Mouse (Mus musculus): ENCODE data around the gene Map3k21.

The Map3k21 gene

DNA sequence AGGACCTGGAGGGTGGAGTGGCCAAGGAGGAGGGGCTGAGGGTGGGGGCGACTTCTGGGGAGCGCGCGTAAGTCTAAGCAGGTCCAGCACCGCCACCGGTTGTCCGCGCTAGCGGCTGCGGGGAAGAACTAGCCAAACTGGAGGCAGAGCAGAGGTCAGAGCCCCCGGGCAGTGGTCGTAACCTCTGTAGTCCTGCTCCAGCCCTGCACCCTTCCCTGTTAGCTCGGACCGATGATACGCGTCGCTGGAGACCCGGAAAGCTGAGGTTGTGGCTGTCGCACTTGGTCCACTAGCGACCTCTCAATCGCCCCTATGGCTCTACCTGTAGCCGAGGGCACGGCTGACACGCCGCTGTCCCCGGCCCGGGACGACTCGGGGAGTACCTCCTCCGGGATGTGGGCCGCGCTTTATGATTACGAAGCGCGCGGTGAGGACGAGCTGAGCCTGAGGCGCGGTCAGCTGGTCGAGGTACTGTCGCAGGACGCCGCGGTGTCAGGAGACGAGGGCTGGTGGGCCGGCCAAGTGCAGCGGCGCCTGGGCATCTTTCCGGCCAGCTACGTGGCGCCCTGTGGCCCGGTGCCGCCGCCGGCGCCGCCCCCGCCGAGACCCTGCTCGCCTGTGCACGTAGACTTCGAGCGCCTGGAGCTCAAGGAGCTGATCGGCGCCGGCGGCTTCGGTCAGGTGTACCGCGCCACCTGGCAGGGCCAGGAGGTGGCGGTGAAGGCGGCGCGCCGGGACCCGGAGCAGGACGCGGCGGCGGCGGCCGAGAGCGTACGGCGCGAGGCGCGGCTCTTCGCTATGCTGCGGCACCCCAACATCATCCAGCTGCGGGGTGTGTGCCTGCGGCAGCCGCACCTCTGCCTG lies at the start of gene Map3k21:
Gene Map3k21 (plus strand): TSS at position 86 of the 864 bp plus-strand sequence.
- peak; percentile 62 to 67 for DNase-seq

DNA sequence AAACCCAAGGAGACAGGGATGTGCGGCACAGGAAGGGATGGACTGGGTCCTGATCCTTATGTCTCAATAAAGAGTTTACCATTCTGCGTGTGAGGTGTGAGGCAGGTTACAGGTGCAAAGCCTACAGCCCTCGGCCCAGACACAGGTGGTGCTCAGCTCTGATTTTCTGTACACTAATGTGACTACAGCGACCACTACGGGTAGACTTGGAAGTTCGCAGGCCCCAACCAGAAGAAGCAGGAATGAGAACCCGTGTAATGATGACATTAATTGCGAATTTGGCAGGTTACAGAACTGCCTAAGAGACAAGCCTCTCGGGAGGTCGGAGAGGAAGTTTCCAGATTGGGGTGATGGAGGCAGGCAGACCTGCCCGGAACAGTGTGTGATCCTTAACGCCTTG lies 44.1 kb upstream of the Map3k21 start:
- DNase-seq: peak; percentile 32 to 34

DNA sequence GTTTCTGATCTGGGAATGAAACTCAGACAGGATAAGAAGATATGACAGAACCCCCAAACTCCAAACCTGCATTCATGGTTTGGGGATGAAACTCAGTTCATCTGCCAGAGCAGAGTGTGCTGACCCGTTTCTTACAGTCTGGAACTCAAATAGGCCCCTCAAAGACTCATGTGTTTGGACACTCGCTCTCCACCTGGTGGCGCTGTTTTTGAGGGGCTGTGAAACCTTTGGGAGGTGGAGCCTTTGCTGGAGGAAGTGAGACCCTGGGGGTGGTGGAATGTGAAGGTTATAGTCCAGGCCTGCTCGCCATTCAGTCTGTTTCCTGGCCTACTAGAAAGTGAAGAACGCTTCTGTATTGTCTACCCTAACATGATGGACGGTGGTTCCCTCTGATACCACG lies 41.7 kb upstream of the Map3k21 start:
- DNase-seq: peak; percentile 23 to 38

DNA sequence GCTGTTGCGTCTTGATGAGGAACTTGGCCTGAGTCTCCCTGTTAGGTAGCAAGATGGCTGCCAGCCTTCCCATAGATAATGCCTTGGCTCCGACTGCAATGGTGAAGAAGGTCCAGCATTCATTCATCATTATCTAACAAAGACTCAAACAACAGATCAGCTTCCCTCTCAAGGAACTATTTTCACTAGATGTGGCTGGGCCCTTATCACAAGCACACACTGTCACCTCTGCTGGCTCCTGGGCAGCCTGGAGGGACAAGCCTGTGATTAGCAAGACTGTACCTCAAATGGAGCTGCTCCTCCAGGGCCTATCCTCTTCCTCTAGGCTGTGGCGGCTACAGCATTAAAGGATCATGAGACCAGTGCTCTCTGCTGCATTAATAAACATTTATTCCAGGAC lies 40.5 kb upstream of the Map3k21 start:
- no peak for DNase-seq

DNA sequence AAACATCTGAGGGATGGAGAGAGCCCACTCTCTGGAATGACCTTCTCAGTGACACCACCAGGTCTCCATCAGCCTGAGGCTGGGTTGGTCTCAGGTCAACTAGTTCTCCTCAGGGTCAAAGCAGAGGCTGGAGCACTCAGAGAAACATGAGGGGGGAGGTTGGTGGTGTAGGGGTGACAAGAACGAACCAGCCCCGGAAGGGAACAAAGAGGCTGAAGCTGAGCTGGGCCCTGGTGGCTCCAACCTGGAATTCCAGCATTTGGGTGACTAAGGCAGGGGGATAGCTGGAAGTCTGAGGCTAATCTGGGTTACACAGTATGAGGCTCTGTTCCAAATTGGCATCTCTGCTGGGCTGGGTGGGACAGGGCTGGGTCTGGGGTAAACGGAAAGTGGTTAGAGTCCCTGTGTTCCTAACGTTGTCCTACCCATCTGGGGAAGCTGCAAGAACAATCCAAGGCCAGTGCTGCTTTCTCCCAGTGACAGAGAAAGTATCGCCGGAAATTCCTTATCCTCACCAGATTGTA lies 40.0 kb upstream of the Map3k21 start:
- no peak for DNase-seq

DNA sequence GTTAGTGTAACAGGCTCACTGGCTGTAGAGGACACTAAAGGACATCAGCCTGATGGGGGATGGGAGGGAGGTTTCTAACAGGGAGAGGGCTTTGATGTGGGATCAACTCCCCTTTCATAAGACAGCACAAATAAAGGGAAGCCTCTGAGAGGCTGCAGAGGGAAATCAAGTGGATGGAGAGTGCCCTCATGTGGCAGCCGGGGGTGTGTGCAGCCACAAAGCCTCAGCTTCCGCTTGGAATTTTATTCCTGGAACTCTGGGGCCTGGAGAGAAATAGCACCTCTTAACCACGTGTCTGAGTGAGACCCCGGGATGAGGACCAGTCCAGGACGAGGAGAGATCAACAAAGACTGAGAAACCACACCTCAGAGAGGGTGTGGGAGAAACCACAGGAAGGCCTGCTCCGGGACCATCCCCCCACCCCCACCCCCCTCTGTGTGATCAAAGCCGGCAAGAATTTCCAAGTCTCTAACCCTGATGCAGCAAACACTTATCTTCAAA lies 39.4 kb upstream of the Map3k21 start:
- peak; percentile 85 to 87 for DNase-seq

DNA sequence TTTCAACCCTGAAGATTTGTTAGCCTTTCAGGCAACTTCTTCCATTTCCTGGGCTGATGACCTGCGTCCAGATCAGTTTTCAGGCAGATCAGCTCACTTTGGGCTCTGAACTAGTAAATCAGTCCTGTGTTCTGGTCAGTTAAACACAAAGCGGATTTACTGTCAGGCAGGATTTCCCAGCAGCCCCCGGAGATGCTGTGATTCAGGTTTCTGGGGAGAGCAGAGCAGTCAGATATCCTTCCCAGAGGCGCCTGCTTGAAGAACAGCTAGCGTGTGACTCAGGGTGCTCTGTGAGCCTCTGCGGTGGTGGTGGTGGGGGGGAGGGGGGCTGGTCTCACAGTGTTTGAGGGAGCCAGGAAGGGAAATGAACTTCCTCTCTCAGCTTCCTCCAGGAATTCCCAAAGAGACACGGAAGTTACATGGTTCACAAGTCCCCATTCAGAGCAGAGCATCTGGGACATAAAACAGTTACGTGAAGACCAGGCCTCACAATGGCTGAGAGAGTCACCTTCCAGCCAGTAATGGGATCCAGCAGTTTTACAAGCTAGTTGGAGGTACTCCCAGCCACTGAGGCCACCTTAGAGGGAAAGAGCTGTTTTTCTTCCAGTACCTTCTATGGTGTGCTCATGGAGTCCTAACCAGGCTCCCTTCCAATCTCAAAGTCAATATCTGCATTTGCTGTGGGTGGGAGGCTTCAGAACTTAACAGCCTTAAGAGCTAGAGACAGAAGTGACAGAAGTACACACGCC lies 37.6 kb upstream of the Map3k21 start:
- no peak for DNase-seq

DNA sequence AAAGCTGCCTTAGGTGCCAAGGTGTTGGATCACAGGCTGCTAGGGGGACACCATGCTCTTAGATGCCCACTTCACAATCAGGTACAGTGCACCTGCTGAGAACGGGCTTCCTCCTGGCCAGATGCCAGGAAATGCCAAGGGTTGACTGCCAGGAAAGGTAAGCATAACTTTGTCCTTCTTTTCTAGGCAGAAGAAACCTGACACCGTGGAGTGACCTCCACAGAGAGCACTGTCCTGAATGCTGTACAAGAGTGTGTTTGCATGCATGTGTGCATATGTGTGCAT lies 37.1 kb upstream of the Map3k21 start:
- no peak for DNase-seq

DNA sequence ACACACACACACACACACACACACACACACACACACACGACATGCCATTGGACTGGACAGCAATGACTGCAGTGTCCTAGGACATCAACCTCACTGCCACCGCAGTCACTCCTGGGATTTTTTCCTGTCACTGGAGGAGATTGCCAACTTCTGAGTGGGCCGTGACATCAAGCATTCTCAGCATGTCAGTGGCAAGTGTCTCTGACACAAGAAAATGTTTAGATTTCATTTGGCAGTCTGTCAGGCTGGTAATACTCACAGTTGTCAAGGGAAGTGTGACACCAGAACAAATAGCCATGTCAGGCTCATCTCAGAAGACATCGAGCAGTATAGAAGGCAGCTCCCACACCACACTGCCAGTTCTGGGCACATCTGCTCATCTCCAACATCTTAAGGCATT lies 29.8 kb upstream of the Map3k21 start:
- DNase-seq: no peak

DNA sequence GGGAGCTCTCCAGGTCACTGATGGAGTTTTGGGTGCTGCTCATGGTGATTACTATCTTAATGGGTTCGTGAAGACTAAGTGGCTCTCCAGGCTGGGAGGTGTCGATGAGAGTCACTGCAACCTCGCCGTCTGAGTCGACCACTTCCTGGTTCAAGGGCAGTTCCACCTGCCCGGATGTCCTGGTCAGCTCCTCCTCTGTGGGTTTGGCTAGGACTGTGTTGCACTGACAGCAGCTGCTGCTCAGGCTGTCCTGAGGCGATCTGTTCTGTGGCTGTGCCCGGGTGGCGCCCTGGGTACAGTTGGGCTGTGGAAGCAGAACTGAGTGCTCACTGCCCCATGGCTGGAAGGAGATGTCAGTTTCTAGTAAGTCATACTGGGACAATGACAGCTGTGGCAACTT lies 22.7 kb upstream of the Map3k21 start:
- DNase-seq: no peak

DNA sequence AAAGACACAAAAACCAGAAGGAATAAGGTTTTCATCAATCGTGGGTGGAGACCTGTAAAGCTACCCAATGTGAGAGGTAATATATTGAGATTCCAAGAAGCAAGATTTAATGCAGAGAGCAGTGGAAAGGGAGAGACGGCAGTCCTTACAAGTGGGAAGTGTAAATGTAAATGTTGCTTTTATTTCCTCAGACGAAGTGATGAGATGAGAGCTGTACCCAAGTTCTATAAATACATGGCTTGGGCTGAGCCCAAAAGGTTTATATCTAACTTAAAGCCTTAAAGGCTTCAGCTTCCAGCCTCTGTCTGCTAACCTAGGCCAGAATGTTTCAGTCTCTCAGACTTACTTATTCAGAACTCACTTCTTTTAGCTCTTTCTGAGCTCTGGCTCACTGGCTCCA lies 20.3 kb upstream of the Map3k21 start:
- DNase-seq: no peak

DNA sequence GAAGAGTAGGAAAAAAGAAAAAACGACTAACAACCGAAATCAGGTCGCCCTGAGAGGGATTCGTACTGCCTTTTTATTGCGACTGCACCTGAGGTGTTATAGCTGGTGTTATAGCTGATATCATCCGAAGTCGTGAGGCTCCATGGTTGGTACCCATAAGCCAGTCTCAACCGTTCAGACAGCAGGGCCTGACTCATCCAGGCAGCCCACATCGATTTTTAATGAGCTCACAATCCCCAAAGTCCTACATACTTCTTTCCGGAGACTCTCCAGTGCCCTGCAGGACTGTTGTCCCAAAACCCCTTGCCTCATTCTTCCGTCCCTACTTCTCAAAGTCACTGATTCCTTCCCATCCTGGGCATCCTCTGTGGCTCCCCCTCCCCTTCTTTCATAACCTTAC lies 12.9 kb upstream of the Map3k21 start:
- no peak for DNase-seq

DNA sequence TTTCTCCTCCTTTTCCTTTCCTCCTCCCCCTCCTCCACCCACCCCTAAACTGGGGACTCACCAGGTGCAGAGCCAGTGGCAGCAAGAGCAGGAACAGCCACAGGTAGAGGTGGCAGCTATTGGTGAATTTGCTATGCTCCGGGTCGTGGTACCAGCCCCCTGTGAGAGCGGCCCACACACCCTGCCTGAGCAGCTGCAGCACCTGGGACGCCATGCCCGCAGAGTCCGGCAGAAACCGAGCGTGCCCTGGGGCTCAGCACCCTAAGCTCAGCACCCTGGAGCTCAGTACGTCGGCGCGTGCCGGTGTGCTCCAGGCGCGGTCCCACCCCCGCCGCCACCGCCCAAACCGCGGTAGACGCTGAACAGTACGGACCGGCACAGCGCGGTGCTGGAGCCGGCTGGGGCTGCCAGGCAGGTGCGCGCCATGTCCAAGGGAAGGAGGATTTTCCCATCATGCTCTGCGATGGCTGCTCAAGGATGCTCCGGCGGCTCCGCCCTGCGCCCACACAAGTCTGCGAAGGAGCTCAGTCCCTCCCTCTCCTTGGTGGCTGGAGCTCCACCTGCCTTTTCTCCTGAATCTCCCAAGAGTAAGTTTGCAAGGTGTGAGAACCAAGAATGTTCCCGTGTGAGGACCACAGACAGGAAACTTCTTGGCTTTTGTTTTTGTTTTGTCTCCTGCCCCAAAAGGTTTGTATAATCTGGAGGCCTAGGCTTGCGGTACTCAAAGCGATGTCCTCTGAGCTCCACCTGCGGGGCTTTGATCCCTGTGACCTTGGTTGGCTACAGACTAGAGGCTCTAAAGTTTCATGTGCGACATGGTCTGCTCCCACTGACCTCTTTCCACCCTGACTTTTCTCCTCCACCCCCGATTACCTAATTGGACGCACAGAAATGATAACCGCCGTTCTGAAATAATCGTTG lies 12.1 kb upstream of the Map3k21 start, which contains the start of gene Pcnx2:
Gene Pcnx2 (minus strand): TSS at position 450 of the 921 bp plus-strand sequence.
- DNase-seq: peak; percentile 89 to 92

DNA sequence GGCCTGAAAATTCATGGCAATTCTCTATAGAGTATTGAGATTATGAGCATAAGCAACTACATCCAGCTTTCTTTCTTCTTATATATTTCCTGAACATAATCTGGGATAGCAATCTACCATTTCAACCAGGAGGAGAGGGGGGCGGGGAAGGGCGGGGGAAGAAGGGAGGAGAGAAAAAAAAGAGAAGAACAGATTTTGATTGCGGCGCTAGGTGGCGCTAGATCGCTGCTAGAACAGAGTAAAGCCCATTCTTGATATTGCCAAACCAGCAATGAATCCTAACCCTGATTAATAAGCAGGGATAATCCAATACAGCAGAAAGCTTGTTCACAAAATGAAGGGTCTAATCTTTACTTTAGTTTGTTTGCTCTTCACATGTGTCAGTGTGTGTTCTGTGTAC lies 11.4 kb upstream of the Map3k21 start:
- DNase-seq: peak; percentile 89 to 90

DNA sequence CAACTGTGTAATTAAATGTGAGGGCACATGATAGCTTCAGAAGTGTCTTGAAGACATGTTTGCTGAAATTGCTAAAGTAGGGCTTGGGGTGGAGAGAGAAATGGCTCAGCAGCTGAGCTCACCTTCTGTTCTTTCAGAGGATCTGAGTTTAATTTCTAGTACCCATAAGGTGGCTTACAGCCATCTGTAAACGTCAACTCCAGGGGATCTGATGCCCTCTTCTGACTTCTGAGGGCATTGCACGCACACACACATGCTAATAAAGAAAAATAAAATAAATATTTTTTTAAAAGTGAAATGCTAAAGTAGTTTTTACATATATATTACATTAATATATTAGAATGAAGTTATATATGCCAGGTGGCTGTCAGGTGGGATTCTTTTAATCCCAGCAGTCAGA lies 9.1 kb upstream of the Map3k21 start:
- DNase-seq: no peak

DNA sequence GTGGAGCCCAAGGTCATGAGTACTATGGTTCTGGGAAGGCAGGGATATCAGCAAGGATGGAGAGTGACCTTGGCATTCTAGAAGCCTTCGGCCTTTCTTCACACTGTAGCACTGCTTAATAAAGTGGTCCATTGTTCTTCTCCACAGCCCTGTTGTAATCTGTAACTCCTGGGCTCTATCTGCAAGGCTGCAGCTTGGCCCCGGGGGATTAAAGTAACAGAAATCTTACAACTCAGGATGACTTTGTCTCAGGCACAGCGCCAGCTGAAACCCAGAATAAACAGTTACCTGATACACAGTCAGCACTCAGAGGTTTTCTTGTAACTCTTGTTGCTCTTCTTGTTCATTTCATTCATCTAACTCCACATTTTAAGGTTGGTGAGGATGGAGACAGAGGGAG lies 7.7 kb upstream of the Map3k21 start:
- no peak for DNase-seq

DNA sequence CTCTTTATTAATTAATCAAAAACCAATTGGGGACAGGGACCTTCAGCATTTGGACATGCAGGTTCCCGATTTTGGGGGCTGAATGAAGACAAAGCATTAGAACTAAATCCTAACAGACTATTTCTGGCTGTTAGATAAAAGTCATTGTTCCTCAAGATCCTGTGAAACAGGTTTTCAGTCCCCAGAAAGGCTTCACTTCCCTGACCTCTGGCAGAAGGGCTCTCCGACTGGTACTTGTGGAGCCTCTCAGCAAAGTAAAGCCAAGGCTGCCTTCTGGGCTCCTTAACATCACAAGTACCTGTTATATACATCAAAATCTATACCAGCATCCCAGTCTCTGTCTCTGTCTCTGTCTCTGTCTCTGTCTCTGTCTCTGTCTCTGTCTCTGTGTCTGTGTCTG lies 4.9 kb upstream of the Map3k21 start:
- DNase-seq: no peak

DNA sequence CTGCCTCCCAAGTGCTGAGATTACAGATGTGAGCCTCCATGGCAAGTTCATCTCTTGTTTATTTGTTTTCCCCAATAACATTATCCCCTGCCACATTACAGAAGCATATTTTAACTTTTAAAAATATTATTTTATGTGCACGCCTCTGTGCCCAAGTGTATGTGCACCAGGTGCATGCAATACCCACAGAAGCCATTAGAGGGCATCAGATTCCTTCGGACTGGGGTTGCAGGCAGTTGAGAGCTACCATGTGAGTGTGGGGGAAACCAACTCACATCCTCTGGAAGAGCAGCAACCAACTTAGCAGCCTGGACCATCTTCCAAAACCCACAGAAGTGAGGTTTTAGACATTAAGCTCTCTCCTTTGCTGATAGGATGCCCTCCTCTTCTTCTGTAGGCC lies 2.9 kb upstream of the Map3k21 start:
- peak in 1 of 2 experiments; percentile 41 for DNase-seq

DNA sequence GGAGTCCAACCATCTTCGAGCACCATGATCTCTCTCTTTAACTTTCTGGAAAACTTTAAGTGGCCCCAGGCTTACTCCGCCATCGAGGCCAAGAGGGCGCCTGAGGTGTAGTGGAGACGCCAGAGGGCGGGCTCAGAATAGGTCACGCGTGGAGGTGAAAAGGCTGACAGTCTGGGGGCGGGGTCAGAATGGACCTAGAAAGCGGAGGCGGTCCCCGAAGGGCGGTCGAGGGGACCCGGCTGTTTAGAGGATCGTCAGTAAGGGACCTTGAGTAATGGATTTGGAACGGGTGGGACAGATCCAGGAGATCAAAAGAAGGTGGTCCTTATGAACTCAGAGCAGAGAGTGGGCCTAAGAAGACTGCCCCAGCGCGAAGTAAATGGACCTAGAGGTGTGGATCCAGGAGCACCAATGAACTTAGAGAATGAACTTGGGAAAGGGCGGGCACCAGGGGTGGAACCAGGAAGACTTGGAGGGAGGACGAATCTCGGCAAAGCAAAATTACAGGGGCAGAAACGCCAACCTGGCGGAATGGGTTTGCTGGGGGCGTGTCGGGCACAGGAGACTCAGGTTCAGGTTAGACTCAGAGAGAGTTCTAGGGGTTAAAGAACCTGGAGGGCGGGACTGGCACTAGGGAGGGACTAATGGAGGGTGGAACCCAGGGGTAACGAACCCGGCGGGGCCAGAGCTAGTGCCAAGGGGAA lies 437 bp upstream of the Map3k21 start:
- DNase-seq: peak in 1 of 2 experiments; percentile 20

DNA sequence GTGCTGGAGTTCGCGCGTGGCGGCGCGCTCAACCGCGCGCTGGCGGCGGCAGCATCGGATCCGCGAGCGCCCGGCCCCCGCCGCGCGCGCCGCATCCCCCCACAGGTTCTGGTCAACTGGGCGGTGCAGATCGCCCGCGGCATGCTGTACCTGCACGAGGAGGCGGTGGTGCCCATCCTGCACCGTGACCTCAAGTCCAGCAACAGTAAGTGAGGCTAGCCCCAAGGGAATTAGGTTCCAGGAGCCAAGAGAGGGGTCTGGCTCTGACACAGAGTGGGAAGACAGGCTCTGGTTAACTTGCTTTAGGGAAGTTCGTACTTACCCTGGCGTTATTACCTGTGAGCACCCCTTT lies 955 bp downstream of the Map3k21 start:
- peak; percentile 35 to 39 for DNase-seq

DNA sequence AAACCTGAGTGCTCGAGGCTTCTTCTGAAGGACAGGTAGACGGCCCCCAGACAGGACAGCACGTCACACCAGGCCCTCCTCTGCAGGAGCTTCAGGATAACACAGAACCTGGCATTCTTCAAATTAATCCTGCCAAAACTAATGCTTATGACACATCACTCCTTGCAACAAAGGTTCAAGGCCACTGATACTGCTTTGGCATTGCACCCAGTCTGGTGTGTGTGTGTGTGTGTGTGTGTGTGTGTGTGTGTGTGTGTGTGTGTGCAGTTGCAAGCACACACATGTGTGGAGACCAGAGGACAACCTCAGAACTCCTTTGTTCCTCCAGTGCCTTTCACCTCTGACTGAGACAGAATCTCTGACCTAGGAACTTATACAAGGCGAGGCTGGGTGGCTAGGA lies 3.0 kb downstream of the Map3k21 start:
- DNase-seq: no peak

DNA sequence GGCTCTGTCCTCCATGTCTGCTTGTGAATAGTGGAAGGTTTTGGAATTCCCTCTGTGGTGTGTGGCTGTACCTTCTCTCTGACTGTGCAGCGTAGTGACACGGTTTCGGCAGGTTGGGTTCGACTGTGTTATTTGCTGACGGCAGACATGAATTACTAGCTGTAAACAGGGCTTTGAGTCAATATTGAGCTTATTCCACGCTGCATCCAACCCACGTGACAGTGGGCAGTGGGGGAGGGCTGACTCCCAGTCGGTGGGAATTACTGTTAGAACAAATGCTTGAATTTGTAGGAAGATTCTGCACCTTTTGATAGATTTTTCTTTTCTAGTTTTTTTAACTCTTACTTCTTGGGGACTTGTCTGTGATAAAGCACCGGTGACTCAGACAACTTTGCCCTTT lies 4.1 kb downstream of the Map3k21 start:
- DNase-seq: no peak
